ENCODE assay signal across 25 mouse cellular contexts in genomic region chr12:99399575-99399974, GRCm38 (mm10).
"Had no signal": no experiment of that assay in that cellular context is flagged by ENCODE, and none has a peak within 500 bp of the region (broad histone marks: within the 10 kb centered on the region; RNA-seq: fewer than 3 reads in every experiment).

No protein-coding gene starts in this region.

- H3K27me3 ChIP-seq: embryonic facial prominence, embryonic 12.5 days; embryonic facial prominence, embryonic 13.5 days; embryonic facial prominence, embryonic 15.5 days; forebrain, embryonic 13.5 days; forebrain, embryonic 15.5 days had no signal

- ATAC-seq: forebrain, embryonic 13.5 days; forebrain, embryonic 14.5 days; forebrain, embryonic 15.5 days; forebrain, embryonic 16.5 days; forebrain, postnatal 0 days had no signal

- DNase-seq: cerebellum, adult 8-10 months; cerebellum, adult 9-10 months; cerebellum, adult 9-11 months; cerebellum, postnatal 10 days; cerebellum, postnatal 14 days; cerebellum, postnatal 25 days; cerebellum, postnatal 36 days; embryo, embryonic 11 days; forebrain, postnatal 0 days; gastrocnemius, adult 2 months; gastrocnemius, postnatal 10 days; gastrocnemius, postnatal 14 days; gastrocnemius, postnatal 25 days; gastrocnemius, postnatal 36 days; heart, adult 11 months; heart, adult 18-20 months; heart, adult 2 months had no signal

- H3K36me3 ChIP-seq: embryonic facial prominence, embryonic 12.5 days; embryonic facial prominence, embryonic 13.5 days; embryonic facial prominence, embryonic 15.5 days; forebrain, embryonic 12.5 days; forebrain, embryonic 15.5 days had no signal
